Mouse (Mus musculus) layer of hippocampus, postnatal 14 days (tissue): Measurements from ENCODE around the gene Kdm7a. TPM values are rescaled to one million over a fixed set of nuclear protein-coding genes. Genes with fewer than 3 reads are reported as not detected.
A peak's percentile ranks its signal among the peaks of the same experiment; 100 is the strongest.

Experiments used
- DNase-seq, 2 experiments: peaks; one replicate each; pipeline ENCODE4 v3.0.0; 2021 to 2022; ENCODE audit warnings: low spot score in 2 of 2, mixed read lengths in 1 of 2
- long read RNA-seq, 2 experiments: library from polyadenylated mRNA; stranded (forward); transcript quantifications; one replicate each; pipeline ENCODE4 v2.0.0; 2021
- total RNA-seq, 2 experiments: library from RNA; stranded (reverse); gene quantifications; 2 replicates each; pipeline ENCODE4 v1.2.3; 2021

The Kdm7a gene
- total RNA-seq = 10 to 100 TPM; 29.8 to 33.0 TPM
- long read RNA-seq, experiment 1, full-length matches to known transcripts = 2 of 10 reads
- long read RNA-seq, experiment 1, partial matches to known transcripts = 2 of 10 reads
- long read RNA-seq, experiment 1, other reads (novel, unspliced or antisense) = 6 of 10 reads
- long read RNA-seq, experiment 2, full-length matches to known transcripts = 4 of 16 reads
- long read RNA-seq, experiment 2, partial matches to known transcripts = 1 of 16 reads
- long read RNA-seq, experiment 2, other reads (novel, unspliced or antisense) = 11 of 16 reads

- peak; percentile 80 to 84 for DNase-seq
Observed at GRCm38 (mm10) chr6:39206581-39207461, at the start of gene Kdm7a. Kdm7a (minus strand) TSS chr6:39206789.

- DNase-seq = no peak
Observed at GRCm38 (mm10) chr6:39255271-39255670, 48.7 kb upstream of the Kdm7a start.

- no peak for DNase-seq
Observed at GRCm38 (mm10) chr6:39250055-39250454, 43.5 kb upstream of the Kdm7a start.

- DNase-seq = no peak
Observed at GRCm38 (mm10) chr6:39249176-39249770, 42.7 kb upstream of the Kdm7a start.

GRCm38 (mm10) chr6:39244066-39244465 lies 37.5 kb upstream of the Kdm7a start:
- DNase-seq = no peak

GRCm38 (mm10) chr6:39243511-39243961 lies 36.9 kb upstream of the Kdm7a start:
- no peak for DNase-seq

GRCm38 (mm10) chr6:39242718-39243471 lies 36.3 kb upstream of the Kdm7a start:
- peak; percentile 64 to 77 for DNase-seq

GRCm38 (mm10) chr6:39241421-39241891 lies 34.9 kb upstream of the Kdm7a start:
- DNase-seq = peak; percentile 24 to 53

- DNase-seq = no peak
Observed at GRCm38 (mm10) chr6:39240956-39241355, 34.4 kb upstream of the Kdm7a start.

- DNase-seq = no peak
Observed at GRCm38 (mm10) chr6:39237887-39238286, 31.3 kb upstream of the Kdm7a start.

- DNase-seq = no peak
Observed at GRCm38 (mm10) chr6:39232617-39233016, 26.0 kb upstream of the Kdm7a start.

- DNase-seq = no peak
Observed at GRCm38 (mm10) chr6:39230664-39231063, 24.1 kb upstream of the Kdm7a start.

GRCm38 (mm10) chr6:39226610-39226955 lies 20.0 kb upstream of the Kdm7a start:
- DNase-seq = no peak

GRCm38 (mm10) chr6:39225876-39226609 lies 19.5 kb upstream of the Kdm7a start:
- no peak for DNase-seq

- no peak for DNase-seq
Observed at GRCm38 (mm10) chr6:39223328-39223885, 16.8 kb upstream of the Kdm7a start.

GRCm38 (mm10) chr6:39222487-39222886 lies 15.9 kb upstream of the Kdm7a start:
- DNase-seq = no peak

- no peak for DNase-seq
Observed at GRCm38 (mm10) chr6:39217961-39218360, 11.4 kb upstream of the Kdm7a start.

GRCm38 (mm10) chr6:39217138-39217537 lies 10.5 kb upstream of the Kdm7a start:
- no peak for DNase-seq

GRCm38 (mm10) chr6:39214949-39215606 lies 8.5 kb upstream of the Kdm7a start:
- no peak for DNase-seq
